Mouse (Mus musculus): Measurements from ENCODE around the gene Adcy4.

DNA sequence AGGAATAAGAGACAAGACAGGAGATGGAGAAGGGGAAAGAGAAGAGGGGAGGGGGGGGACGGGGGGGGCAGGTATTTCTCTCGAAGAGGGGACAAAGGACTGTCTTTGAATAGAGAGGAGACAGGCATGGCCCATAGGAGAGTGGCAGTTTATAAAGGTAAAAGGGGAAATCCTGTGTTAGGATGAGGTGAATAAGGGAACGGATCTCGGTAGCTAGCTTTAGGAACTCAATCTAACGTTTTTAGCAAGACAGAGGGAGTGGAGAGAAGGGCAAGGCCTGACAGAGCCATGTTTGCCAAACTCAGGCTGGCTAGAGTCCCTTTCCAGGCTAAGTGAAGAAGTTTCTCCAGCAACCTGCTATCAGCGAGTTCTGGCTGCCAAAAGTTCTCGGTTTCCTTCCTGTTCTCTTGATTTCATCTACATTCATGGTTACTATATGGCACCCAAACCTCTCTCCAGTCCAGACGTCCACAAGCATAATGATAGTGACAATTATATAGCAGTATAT, 61.4 kb downstream of the Adcy4 start:
- TF ChIP-seq POLR2A (IDR thresholded peaks at IDR 0.05; ENCODE audit: extremely low read depth, insufficient read depth, low read length) (no peak), CTCF (IDR thresholded peaks at IDR 0.05; ENCODE audit: low read depth, low read length) (no peak)

Measured in liver, adult 2 months (tissue).